Mouse (Mus musculus) liver, postnatal 0 days (tissue): ENCODE data around the gene Tmem131l.
A peak's percentile ranks its signal among the peaks of the same experiment; 100 is the strongest.

Source experiments
- CTCF ChIP-seq: sonication (generic); IDR thresholded peaks from 2 replicates; pipeline ENCODE4 v1.5.1; 2016; ENCODE audit warnings: antibody characterized with exemption, low read depth
- EP300 ChIP-seq: IDR thresholded peaks from 2 replicates; pipeline ENCODE4 v1.6.1; 2016; ENCODE audit warnings: antibody characterized with exemption, low read depth, mild to moderate bottlenecking

DNA sequence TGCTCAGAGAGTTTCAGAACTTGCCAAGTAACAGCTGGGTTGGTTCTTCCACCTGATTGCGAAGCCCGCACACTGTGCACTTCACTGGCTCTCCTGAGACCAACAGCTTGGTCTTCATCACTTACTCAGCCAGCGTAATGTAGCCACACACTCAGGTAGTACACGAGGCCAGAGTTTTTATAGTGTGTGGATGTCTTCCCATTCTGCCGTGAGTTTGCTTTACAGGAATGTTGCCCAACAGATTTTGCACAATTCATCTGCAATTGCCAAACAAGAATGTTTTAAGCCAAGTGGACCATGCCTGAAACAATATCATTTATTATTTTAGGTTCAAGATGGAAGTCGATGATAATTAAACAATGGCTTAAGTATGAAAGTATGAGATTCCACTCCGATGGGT lies 180.4 kb downstream of the Tmem131l start:
- peak; percentile 26; the same call in 1 of the 2 replicates for TF ChIP-seq EP300
- no peak for TF ChIP-seq CTCF
